Mouse (Mus musculus): ENCODE measurements around the gene Abcg1.

DNA sequence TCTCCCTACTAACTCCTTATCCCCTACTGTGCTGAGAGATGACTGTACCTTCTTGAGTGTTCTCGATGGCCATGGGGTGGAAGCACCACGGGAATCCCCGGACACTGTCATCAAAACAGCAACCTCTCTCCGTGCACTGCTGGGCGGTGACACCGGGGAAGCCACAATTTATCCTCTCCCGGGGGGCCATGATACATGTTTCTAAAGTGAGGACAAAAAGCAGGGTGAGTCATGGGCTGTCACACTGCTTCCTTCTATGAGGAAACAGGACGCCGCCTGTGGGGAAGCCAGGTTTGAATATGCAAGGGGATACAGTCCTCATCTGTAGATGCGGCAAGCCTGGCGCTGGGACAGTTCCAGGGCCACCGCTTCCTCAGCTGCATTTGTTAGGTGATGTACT lies 105.1 kb downstream of the Abcg1 start:
- no peak for TF ChIP-seq POLR2A (IDR thresholded peaks at IDR 0.05; ENCODE audit: insufficient read length, low read depth)
- no peak for TF ChIP-seq MAX (IDR thresholded peaks at IDR 0.05; ENCODE audit: low read depth)
- TF ChIP-seq CEBPB (IDR thresholded peaks at IDR 0.05; ENCODE audit: insufficient read depth, poor library complexity, severe bottlenecking): no peak
- TF ChIP-seq SRF (IDR thresholded peaks at IDR 0.05; ENCODE audit: control insufficient read depth, insufficient read length, low read depth): no peak

All from myocyte (in vitro differentiated cells).